Mouse (Mus musculus) adrenal gland, adult 18-20 months (tissue): ENCODE data around the gene Kdm4b. TPM values are rescaled to one million over a fixed set of nuclear protein-coding genes. Genes with fewer than 3 reads are reported as not detected.

Experiments
- DNase-seq, 2 experiments: peaks; one replicate each; pipeline ENCODE4 v3.0.0; 2021 to 2022; ENCODE audit warnings: low spot score in 2 of 2
- long read RNA-seq, 2 experiments: library from polyadenylated mRNA; stranded (forward); transcript quantifications; one replicate each; pipeline ENCODE4 v2.0.0; 2021
- total RNA-seq, 2 experiments: library from RNA; stranded (reverse); gene quantifications; 1 replicate in 1 of 2; 2 replicates in 1 of 2; pipeline ENCODE4 v1.2.3; 2021

Gene Kdm4b
- total RNA-seq, result 10 to 100 TPM; 31.9 to 39.9 TPM
- long read RNA-seq, experiment 1, full-length matches to known transcripts, result 8 of 27 reads
- long read RNA-seq, experiment 1, partial matches to known transcripts, result 5 of 27 reads
- long read RNA-seq, experiment 1, other reads (novel, unspliced or antisense), result 14 of 27 reads
- long read RNA-seq, experiment 2, full-length matches to known transcripts, result 2 of 48 reads
- long read RNA-seq, experiment 2, partial matches to known transcripts, result 30 of 48 reads
- long read RNA-seq, experiment 2, other reads (novel, unspliced or antisense), result 16 of 48 reads

DNA sequence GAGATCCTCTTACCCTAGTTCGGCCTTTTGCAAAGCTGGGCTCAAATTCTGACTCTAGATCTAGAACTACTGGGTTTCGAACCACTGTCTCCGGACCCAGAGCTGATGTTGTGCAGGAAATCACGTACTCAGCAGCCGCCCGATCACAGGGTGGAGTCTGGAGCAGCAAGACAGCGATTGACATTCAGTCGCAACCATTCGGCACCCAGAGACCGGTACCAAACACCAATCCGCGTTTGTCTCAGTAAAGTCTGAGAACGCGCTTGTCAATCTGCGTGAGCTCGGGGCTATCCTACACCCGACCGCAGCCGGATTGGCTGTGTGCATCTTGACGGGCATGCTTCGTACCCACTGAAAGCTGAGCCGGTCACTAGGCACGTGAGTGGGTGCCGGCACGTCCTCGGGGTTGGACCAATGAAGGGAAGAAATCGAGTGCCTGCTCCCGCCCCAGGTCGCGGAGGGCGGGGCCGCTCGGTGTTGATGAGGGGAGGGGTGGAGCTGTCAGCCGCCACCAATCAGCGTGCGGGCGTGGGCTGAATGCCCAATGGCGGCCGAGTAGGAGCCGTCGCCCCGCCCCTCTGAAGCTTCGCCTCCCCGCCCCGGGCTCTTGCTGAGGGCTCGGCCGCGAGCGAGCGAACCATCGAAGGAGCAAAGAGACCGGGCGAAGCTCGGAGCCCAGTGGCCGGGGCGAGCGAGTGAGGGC lies at the start of gene Kdm4b:
TSS of gene Kdm4b (plus strand) at position 613 of the 703 bp plus-strand sequence.
- DNase-seq, result peak; percentile 96

DNA sequence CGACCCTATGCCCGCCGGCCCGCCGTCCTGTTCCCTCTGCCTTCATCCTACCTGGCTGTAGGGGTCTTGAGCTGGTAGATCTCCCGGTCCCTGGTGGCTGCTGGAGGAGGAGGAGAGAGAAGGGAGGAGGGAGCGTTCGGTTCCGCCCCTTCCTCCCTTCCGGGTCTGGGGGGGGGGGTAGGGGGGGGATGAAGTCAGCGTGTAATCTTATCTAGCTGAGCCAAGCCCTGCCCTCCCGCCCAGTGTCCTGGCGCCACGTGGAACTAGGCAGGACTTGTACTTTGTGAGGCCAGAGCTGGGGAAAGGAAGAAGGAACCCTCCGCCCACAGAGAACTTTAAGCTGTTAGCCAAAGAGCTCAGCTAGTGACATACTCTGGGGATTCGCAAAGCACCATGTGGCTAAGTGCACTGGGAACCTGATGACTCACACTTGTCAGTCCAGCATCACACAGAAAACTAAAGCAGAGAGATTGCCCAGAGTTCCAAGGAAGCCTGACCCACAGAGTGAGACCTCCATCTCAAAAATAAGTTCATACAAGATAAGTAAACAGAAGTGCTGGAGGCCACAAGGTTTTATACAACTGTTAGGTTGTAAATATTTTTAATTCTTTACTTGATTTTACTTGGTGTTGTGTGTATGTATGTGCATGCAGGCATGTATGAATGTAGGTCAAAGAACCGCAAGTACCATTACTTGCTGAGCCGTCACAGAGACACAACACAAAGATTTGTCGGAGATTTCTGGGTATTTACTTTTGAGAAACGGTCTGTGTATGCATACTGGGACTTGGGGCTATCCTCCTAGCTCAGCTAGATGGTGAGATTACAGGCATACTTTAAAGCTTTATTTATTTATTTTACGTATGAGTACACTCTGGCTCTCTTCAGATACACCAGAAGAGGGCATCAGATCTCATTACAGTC lies 49.0 kb upstream of the Kdm4b start, which contains the start of gene Ticam1:
TSS of gene Ticam1 (minus strand) at position 144 of the 924 bp plus-strand sequence.
- peak; percentile 76 for DNase-seq

DNA sequence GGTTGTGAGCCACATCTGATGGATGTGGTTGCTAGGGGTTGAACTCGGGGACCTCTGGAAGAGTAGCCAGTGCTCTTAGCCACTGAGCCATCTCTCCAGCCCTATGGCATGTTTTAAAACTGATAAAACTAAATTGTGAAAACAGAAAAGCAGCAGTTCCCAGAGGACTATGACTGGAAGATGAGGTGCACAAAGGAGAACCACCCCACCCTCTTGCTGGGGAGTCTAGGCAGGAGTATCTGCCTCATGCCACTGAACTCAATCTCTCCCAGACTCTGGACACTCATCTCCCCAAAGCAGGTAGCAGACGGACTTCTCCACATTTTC lies 48.3 kb upstream of the Kdm4b start:
- DNase-seq, result no peak

DNA sequence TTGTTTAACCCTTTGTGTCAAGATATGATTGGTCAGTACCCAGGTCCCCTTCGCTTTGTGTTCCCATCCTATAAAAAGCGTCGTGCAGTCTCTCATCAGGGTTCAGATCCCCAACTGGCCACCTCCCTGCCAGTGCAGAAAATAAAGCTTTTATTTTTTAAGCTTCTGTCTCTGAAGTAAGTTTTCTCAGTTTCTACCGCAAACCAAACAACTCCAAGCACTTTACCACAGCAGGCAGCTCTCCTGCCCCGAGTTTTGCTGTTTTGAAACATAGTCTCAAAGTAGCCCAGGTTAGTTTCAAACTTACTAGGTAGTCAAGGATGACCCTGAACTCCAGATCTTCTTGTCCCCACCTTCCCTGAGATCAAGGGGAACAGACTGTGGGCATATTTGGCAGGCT lies 47.5 kb upstream of the Kdm4b start:
- DNase-seq, result no peak

DNA sequence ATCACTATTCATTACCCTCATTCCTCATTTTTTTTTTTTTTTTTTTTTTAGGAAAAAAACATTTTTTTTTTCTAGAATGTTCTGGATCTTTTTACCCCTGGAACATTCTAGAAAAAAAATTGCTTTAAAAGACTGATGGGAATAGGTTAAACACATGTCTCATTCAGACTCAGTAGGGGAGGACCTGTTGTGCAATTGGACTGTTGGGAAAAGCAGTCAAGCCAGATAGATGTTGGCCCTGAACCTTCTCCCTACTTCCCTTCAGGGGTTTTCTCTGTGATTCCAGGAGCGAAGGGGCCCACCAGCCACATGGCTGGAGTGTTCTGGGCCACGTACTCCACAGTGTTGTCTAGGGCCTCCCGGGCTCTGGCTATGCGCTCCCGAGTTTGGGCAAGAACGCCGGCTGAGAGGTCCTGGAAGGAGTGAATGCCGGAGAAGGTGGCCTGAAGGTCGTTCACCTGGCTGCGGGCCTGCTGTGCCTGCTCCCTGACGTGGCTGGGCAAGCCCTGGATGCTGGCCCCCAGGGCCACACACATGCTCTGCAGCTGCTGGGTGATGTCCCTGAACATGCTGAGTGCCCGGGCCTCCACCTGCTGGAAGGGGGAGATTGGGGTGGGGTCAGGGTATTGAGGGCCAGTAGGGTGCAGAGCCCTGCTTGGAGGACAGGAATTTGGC lies 46.2 kb upstream of the Kdm4b start:
- DNase-seq, result no peak

DNA sequence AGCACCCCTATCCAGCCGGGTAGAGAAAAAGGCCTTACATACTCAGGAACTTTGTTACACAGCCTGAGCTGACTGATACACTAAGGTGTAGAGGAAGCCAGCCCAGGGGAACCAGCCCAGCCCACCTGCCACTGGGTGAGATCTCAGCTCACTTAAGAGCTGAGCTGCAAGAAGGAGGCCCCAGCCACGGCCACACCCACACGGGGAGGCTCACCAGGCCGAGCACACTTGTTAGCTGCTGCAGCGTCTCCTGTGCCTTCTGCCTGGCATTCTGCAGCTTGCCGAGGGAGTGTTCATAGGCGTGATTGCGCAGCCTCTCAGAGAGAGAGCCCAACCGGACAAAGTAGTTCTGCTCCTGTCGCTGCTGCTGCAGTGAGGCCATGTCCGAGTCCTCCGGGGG lies 44.7 kb upstream of the Kdm4b start:
- no peak for DNase-seq

DNA sequence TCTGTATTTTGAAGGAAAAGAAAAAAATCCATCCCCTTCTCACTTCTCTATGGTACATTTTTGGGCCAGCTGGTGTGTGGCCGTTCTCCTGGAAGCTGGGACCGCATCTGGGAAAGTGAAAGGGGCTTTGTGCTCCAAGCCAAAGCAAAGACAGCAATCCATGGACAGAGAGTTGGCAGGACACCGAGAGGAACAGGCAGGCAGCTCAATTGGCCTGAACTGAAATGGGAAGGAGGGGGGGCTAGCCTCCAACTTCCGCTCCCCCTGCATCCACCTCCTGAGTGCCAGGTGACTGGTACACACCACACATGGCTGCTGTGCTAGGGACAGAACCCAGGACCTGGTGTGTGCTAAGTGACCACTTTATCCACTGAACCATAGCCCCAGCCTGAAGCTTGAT lies 43.1 kb upstream of the Kdm4b start:
- DNase-seq, result no peak

DNA sequence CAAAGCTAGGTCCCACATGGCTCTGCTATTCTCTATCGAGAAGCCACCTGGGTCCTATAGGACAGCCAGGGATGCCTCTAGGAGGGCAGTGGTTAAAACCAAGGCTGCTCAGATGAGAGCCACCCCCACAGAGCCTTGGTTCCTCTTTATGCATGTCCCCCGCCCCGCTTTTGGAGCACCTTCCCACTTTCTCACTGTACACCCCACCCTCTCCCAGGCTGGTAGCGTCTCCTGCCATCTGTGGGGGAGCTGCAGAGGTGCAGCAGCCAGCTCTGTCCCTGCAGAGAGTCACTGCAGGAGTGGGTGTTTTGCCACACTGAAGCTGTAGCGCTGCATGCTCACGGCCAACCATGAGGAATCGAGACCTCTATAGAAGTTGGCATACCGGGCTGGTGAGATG lies 42.5 kb upstream of the Kdm4b start:
- DNase-seq, result no peak

DNA sequence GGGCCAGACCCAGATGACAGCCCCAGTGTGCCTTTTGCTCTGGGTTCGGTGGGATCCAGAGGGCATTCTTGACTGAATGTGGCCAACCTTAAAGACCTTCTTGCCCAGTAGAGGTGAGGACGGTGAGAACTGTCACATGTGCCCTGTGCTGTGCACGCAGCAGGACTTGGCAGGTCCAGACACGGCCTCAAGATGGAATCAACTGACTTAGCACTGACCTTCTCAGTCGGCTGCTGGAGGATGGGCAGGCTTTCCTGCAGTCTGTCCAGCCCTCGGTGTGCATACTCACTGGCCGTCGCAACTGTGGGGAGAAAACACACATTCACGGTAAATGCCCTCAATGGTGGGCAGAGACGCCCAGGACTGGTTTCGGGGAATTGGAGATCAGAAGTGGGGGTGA lies 39.9 kb upstream of the Kdm4b start:
- no peak for DNase-seq

DNA sequence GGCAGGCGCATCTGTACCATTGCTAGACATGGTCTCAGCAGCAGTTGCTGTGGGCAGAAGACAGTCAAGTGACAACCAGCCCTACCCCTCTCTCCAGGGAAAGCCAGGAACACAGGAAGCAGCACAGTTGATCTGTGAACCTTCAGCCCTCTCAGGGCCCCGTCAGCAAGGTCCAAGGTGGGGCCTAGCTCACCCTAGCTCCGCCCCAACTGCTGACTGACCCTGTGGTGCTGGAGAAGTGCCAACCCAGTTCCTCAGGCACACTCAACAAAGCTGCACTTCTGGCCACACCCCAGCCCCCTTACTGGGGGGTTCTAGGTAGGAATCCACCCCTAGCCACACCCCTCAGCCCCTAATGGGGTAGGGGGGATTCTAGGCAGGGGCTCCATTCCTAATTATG lies 38.0 kb upstream of the Kdm4b start:
- peak in 1 of 2 experiments; percentile 63 for DNase-seq

DNA sequence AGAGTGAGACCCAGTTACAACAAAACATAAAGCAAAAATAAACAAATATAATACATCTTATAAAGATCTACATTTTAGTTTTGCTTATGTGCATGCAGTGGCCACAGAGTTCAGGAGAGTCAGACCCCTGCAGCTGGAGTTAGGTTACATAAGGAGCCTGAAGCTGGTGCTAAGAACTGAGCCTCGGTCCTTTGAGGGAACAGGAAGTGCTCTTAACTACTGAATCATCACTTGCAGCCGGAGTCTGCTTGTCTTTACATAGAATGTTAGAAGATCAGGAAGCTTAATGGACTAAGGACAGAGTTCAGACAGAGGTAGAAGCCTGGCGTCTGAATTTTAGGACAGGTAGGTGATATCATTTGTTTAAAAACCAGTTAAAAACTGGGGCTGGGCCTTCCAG lies 37.0 kb upstream of the Kdm4b start:
- no peak for DNase-seq

DNA sequence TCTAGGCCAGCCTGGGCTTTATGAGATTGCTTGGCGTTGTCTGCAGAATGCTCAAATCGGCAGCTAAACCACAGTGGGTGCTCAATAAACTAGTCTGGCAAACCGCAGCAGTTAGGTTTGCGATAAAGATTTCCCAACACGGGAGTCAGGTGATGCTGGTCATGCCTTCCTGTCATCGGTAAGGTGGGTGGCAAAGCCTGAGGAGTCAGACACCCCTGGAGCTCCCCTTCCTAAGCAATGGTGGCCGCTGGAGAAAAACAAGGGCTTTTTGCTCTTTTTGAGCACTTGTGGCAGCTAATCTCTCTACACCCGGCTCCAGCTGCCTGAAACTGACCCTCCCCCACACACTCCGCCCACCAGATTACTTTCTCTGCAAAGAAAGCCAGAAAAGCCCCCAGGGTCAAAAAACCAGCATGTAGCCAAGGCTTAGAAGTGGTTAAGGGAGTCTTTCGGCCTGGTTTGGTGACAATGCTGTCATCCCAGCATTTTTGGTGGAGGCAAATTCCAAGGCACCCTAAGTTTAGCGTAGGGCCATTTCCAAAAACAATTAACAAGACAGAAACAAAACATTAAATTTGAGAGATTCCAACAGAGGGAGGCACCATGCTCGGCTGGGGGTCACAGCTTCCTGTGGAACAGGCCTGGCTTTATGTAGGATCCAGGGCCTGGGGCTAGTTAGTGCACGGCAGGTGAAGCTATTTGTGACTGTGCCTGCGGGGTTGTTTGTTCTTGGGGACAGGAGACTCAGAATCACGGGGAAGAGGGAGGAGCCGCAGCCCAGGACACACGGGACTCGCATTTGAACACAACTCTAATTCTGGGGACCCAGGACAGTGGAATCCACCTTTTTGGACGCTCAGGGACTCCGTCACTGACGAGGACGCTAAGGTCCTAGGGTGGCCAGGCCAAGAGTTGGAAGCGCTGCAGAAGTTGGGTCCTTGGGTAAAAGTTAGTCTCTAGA lies 36.2 kb upstream of the Kdm4b start:
- peak; percentile 52 to 56 for DNase-seq

DNA sequence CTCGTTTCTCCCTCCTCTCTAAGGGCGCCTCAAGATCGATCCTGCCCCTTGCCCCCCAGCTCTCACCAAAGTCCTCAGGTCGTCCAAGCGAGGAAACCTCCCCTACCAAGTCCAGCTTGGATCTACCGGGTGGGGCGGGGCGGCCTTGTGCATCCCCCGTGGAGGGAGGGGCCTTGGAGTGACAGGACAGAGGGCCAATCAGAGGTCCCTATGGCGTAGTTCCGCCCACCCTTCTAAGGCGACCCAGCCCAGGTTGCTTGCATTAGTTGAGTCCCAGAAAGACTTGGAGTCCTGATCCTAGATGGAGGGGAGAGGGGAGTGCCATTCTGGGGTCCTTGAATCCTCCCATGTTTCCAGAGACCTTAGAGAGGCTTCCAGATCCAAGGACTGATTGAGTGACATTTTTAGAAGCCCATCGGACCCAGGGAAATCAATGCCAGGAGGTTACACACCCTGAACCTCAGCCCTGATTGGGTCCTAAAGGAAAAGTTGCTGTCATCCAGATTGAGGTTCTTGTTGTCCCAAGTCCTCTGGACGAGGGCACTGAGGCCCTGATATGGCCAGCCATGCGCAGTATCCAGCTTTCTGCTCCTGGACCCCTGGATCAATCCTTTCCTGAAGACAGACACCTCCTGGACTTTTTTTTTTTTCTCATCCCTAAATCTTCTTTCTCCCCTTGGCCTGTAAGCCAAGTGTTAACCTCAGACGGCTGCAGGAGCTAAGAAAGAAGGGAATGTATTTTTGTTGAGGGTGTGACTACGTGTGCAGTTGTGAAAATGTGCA lies 35.3 kb upstream of the Kdm4b start:
- DNase-seq, result peak; percentile 99

DNA sequence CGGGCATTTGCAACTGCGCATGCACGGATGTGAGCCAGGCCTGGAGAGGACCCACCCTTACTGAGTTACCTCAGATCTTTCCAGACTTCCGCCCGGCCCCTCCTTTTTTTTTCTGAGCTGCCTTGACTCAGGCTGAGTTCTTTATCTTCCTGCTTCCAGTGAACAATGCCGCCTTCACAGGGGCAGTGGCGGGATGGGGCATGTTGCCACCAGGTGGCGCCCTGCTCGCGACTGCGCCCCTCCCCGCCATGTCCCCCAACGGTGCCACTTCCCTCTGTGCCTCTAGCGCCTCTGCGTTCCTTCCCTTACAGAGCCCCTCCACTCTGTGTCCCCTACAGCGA lies 34.7 kb upstream of the Kdm4b start:
- DNase-seq, result peak; percentile 88 to 89

DNA sequence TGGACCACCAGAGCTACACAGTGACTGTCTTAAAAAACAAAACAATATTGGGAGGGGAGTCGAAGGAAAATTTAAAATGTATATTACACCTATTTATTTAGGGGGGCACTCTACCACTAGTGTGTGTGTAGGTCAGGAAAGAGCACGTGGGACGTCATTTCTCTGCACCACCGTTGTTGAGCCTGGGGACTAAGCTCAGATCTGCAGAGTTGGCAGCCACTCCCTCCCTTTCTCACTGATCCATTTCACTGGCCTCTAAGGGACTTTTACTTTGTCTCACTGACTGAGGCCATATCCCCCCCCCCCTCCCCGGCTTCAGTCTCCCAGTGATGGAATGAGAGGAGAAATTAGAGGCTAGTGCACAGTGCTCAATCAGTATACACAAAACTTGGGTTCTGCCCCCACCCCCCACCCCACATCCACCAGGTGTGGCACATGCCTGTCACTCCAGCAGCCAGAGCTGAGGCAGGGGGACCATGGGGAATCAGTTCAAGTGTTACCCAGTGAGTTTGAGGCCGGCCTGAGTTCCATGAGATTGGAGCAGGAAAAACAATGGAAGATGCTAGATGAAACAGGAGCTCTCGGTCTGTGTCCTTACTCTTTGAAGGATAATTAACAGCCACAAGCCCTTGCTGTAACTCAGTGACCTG lies 33.9 kb upstream of the Kdm4b start:
- no peak for DNase-seq

DNA sequence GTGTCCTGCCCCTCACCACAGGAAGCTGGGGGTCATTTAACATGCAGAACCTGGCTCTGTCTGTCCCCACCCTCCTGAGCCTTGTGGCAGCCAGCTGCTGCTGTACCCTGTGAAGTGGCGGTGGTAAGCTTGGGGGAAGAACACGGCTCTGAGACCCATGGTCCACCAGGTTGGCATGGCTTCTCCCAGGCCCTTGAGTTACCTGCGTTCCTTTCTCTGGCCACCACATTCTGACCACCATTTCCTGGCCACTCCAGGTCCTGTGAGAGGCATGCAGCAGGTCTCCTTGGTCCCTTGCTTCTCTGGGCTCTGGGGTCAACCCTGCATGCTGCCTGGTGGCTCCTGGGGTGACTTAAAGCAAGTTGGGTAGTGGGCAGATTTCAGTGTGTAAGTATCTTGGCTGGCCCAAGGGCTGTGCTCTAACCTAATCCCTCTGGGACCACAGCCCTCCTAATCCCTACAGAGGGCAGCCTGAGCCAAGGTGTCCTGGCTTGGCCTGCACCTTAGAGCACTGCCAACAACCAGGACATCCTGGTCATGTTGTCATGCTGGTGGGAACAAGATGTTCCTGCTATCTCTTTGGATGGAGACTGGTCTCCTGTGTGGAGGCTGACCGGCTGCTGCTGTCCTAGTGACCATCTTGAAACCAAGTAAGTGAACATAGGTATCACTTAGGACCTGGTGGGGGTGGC lies 33.2 kb upstream of the Kdm4b start, which contains the start of gene Plin3:
TSS of gene Plin3 (minus strand) at position 343 of the 692 bp plus-strand sequence.
- DNase-seq, result no peak

DNA sequence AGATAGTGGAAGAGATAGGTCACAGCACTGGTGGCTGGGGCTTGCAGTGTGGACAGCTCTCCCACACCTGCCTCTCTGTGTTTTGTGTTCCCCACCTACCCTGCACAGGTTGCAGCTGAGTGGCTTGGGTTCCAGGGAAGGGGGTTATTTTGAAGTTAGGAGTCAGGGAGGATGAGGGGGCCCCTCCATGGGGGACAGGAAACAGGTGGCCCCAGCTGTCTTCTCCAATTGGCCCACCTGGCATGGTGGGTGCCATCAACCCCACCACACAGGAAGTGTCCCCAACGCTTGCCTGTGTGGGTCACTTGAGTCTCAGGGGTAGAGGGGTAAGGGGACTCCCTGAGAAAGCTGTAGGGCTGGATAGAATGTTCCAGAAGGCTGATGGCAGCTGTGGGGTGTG lies 32.6 kb upstream of the Kdm4b start:
- no peak for DNase-seq

DNA sequence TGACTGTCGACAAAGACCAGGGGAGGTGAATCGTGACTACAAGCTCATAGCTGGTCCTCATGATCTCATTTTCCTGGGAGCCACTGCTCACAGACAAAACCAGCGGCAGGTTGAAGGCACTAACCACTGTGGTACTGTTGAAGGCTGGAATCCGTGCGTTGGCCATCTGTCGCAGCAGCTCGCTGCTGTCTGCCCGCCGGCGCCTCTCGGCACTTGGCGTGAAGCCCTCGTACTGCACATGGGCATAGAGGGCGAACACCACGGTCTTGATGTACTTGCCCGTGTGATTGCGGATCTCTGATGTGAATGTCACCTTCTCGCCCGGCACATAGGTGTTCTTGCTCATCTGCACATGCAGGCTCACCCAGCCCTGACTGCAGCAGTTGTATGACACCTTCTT lies 31.6 kb upstream of the Kdm4b start:
- no peak for DNase-seq
